Comparison of ENCODE assay signal across 29 mouse cellular contexts in genomic region chr6:118308586-118308985, GRCm38 (mm10).
DNase-seq lines count a peak whose midpoint lies in the region; ATAC-seq and TF ChIP-seq lines count a peak whose summit lies in the region.
"Had no signal": no experiment of that assay in that cellular context is flagged by ENCODE, and none has a peak within 500 bp of the region (broad histone marks: within the 10 kb centered on the region; RNA-seq: fewer than 3 reads in every experiment).

No protein-coding gene starts in this region.

- H3K36me3 ChIP-seq in neural tube, embryonic 13.5 days, result no peaks in the 10 kb centered on the region
- H3K36me3 ChIP-seq: embryonic facial prominence, embryonic 10.5 days; embryonic facial prominence, embryonic 13.5 days; forebrain, embryonic 12.5 days; forebrain, embryonic 15.5 days; heart, embryonic 15.5 days had no signal

- no peaks in the 10 kb centered on the region for H3K9me3 ChIP-seq in neural tube, embryonic 13.5 days
- H3K9me3 ChIP-seq: embryonic facial prominence, embryonic 10.5 days; embryonic facial prominence, embryonic 13.5 days; forebrain, embryonic 12.5 days; forebrain, embryonic 15.5 days; heart, embryonic 15.5 days had no signal

- 0 out of 2 replicates have a peak, but pooled peaks have one; percentile 32 for ATAC-seq in neural tube, embryonic 13.5 days (ENCODE audit: low read depth)
- no peak for ATAC-seq in cerebellum, adult (ENCODE audit: insufficient number of reproducible peaks, low FRiP score, low TSS enrichment)
- ATAC-seq: forebrain, embryonic 15.5 days; hindbrain, postnatal 0 days; inflammation-experienced regulatory T-cells, adult 6 months; Patski had no signal

- no peak overlapping the region for H3K4me2 ChIP-seq in neural tube, embryonic 13.5 days
- H3K4me2 ChIP-seq: embryonic facial prominence, embryonic 13.5 days; forebrain, embryonic 12.5 days; forebrain, embryonic 15.5 days; heart, embryonic 11.5 days; heart, embryonic 15.5 days; hindbrain, embryonic 14.5 days had no signal

- no peak overlapping the region for H3K4me3 ChIP-seq in gastrocnemius, adult 2 months
- H3K4me3 ChIP-seq in neural tube, embryonic 13.5 days, result no peak overlapping the region
- H3K4me3 ChIP-seq: embryonic facial prominence, embryonic 10.5 days; embryonic facial prominence, embryonic 13.5 days; erythroblast, embryonic 14.5 days; forebrain, embryonic 12.5 days; forebrain, embryonic 15.5 days; heart, adult 2 months; heart, embryonic 15.5 days had no signal

- peaks cover 22% of the 10 kb centered on the region; the same call in 1 of the 2 replicates for H3K4me1 ChIP-seq in neural tube, embryonic 13.5 days (replicated peaks)
- H3K4me1 ChIP-seq: embryonic facial prominence, embryonic 13.5 days; forebrain, embryonic 12.5 days; forebrain, embryonic 15.5 days; heart, embryonic 15.5 days had no signal

- 0 out of 2 replicates have a peak overlapping the region, but pooled peaks have one; percentile 24 for H3K27ac ChIP-seq in gastrocnemius, adult 2 months
- H3K27ac ChIP-seq in neural tube, embryonic 13.5 days (replicated peaks), result no peak overlapping the region
- H3K27ac ChIP-seq: embryonic facial prominence, embryonic 10.5 days; embryonic facial prominence, embryonic 13.5 days; forebrain, embryonic 12.5 days; forebrain, embryonic 15.5 days; heart, adult 2 months; heart, embryonic 15.5 days; hindbrain, embryonic 14.5 days; hindbrain, postnatal 0 days had no signal

- TF ChIP-seq CTCF in gastrocnemius, adult 2 months (IDR thresholded peaks at IDR 0.05), result no peak

- intact Hi-C loops in gastrocnemius, adult 2 months (cut with DNase I), result no loop called here

- peak; percentile 29 for DNase-seq in gastrocnemius, adult 2 months
- DNase-seq in gastrocnemius, adult 8-10 months (ENCODE audit: low spot score in 2 of 2), result no peak
- DNase-seq in neural tube, embryonic 10.5 days (ENCODE audit: extremely low spot score, low spot score), result no peak
- peak; percentile 43 for DNase-seq in Muller cell, postnatal 12 days (ENCODE audit: inconsistent ontology term)
- peak; percentile 72 for DNase-seq in retina, postnatal 1 day
- DNase-seq: adrenal gland, postnatal 10 days; adrenal gland, postnatal 36 days; cerebellum, adult 11 months; cerebellum, adult 2 months; cerebellum, adult 9-11 months; cerebellum, postnatal 25 days; embryo, embryonic 11 days; gastrocnemius, postnatal 25 days; heart, adult 2 months; heart, postnatal 14 days; heart, postnatal 4 days had no signal

- H3K27me3 ChIP-seq in neural tube, embryonic 13.5 days, result no peaks in the 10 kb centered on the region
- H3K27me3 ChIP-seq: embryonic facial prominence, embryonic 13.5 days; forebrain, embryonic 15.5 days; heart, embryonic 15.5 days had no signal

- H3K9ac ChIP-seq in neural tube, embryonic 13.5 days, result no peak overlapping the region
- H3K9ac ChIP-seq: embryonic facial prominence, embryonic 13.5 days; forebrain, embryonic 12.5 days; forebrain, embryonic 15.5 days; heart, embryonic 15.5 days; hindbrain, embryonic 14.5 days had no signal

- WGBS in neural tube, embryonic 13.5 days, result 58% methylated on average over 3 of the region's 3 CpGs

Comparison
In these comparisons a context has a peak if more than half of its experiments do, and no peak if none do; other contexts are left out.
1. DNase-seq: peak in gastrocnemius, adult 2 months (single experiment), Muller cell, postnatal 12 days (single experiment) and retina, postnatal 1 day (single experiment); none in gastrocnemius, adult 8-10 months (0 of 2) and neural tube, embryonic 10.5 days (single experiment).